Mouse (Mus musculus): ENCODE measurements at regions not wholly inside any gene's neighbourhood (a gene's known extent, or its start where the extent isn't known, plus 50 kb on each side); places are given as distances from the start of the nearest gene placed in this dataset.

- no peak for ATAC-seq (ENCODE audit: low read depth)
These were observed 89.8 kb upstream of the Ntrk2 start for GRCm38 (mm10) chr13:58716584-58716983.

GRCm38 (mm10) chr13:58730500-58731105, 75.8 kb upstream of the Ntrk2 start:
- DNase-seq (no peak), ATAC-seq (ENCODE audit: low read depth) (no peak)
- no peak overlapping the region for H3K4me3 ChIP-seq (replicated peaks)
- no peak overlapping the region for H3K9ac ChIP-seq
- H3K9me3 ChIP-seq (replicated peaks) = no peaks in the 10 kb centered on the region
- H3K36me3 ChIP-seq = no peaks in the 10 kb centered on the region
- H3K27me3 ChIP-seq = no peaks in the 10 kb centered on the region
- H3K4me2 ChIP-seq = no peak overlapping the region
- WGBS (ENCODE audit: insufficient replicate concordance) = 24% methylated on average over 6 of the region's 6 CpGs
- H3K27ac ChIP-seq = no peak overlapping the region
- H3K4me1 ChIP-seq (replicated peaks) = no peaks in the 10 kb centered on the region

More at GRCm38 (mm10) chr13:58716584-58716983, 89.8 kb upstream of the Ntrk2 start:
- Histone ChIP-seq H3K4me2 (no peak overlapping the region), H3K4me3 (replicated peaks) (no peak overlapping the region), H3K9ac (no peak overlapping the region), H3K9me3 (replicated peaks) (0 out of 2 replicates have a peak, but pooled peaks cover under 1% of the 10 kb centered on the region), H3K27ac (no peak overlapping the region), H3K36me3 (no peaks in the 10 kb centered on the region), H3K27me3 (no peaks in the 10 kb centered on the region), H3K4me1 (replicated peaks) (no peaks in the 10 kb centered on the region)
- DNase-seq = no peak
- 45% methylated on average over 1 of the region's 1 CpGs for WGBS (ENCODE audit: insufficient replicate concordance)

- Histone ChIP-seq H3K4me1 (replicated peaks) (no peaks in the 10 kb centered on the region), H3K4me3 (replicated peaks) (no peak overlapping the region), H3K27ac (no peak overlapping the region), H3K27me3 (no peaks in the 10 kb centered on the region), H3K36me3 (no peaks in the 10 kb centered on the region), H3K9me3 (replicated peaks) (no peaks in the 10 kb centered on the region), H3K9ac (no peak overlapping the region), H3K4me2 (no peak overlapping the region)
- ATAC-seq (ENCODE audit: low read depth) (no peak), DNase-seq (no peak)
- 62% methylated on average over 3 of the region's 3 CpGs for WGBS (ENCODE audit: insufficient replicate concordance)
These were observed 73.6 kb upstream of the Ntrk2 start for GRCm38 (mm10) chr13:58732776-58733175.

GRCm38 (mm10) chr13:58733615-58734014, 72.8 kb upstream of the Ntrk2 start:
- H3K27me3 ChIP-seq = no peaks in the 10 kb centered on the region
- DNase-seq = no peak
- no peaks in the 10 kb centered on the region for H3K4me1 ChIP-seq (replicated peaks)
- 60% methylated on average over 6 of the region's 6 CpGs for WGBS (ENCODE audit: insufficient replicate concordance)
- H3K27ac ChIP-seq = no peak overlapping the region
- no peak overlapping the region for H3K4me3 ChIP-seq (replicated peaks)
- no peak for ATAC-seq (ENCODE audit: low read depth)
- H3K9me3 ChIP-seq (replicated peaks) = no peaks in the 10 kb centered on the region
- H3K36me3 ChIP-seq = no peaks in the 10 kb centered on the region
- no peak overlapping the region for H3K9ac ChIP-seq
- H3K4me2 ChIP-seq = no peak overlapping the region

GRCm38 (mm10) chr13:58735577-58735976, 70.8 kb upstream of the Ntrk2 start:
- Histone ChIP-seq H3K9me3 (replicated peaks) (no peaks in the 10 kb centered on the region), H3K4me2 (no peak overlapping the region), H3K9ac (no peak overlapping the region), H3K4me1 (replicated peaks) (no peaks in the 10 kb centered on the region), H3K4me3 (replicated peaks) (no peak overlapping the region), H3K27me3 (no peaks in the 10 kb centered on the region), H3K36me3 (no peaks in the 10 kb centered on the region), H3K27ac (no peak overlapping the region)
- 14% methylated on average over 6 of the region's 6 CpGs for WGBS (ENCODE audit: insufficient replicate concordance)
- DNase-seq (no peak), ATAC-seq (ENCODE audit: low read depth) (no peak)

- Histone ChIP-seq H3K4me1 (replicated peaks) (no peaks in the 10 kb centered on the region), H3K36me3 (no peaks in the 10 kb centered on the region), H3K9me3 (replicated peaks) (no peaks in the 10 kb centered on the region), H3K9ac (no peak overlapping the region), H3K4me3 (replicated peaks) (no peak overlapping the region), H3K4me2 (no peak overlapping the region), H3K27ac (no peak overlapping the region), H3K27me3 (no peaks in the 10 kb centered on the region)
- DNase-seq = no peak
- 57% methylated on average over 7 of the region's 7 CpGs for WGBS (ENCODE audit: insufficient replicate concordance)
- no peak for ATAC-seq (ENCODE audit: low read depth)
These were observed 65.6 kb upstream of the Ntrk2 start for GRCm38 (mm10) chr13:58740731-58741130.

GRCm38 (mm10) chr13:58746056-58746455, 60.3 kb upstream of the Ntrk2 start:
- WGBS (ENCODE audit: insufficient replicate concordance) = 56% methylated on average over 3 of the region's 3 CpGs
- no peak overlapping the region for H3K4me2 ChIP-seq

GRCm38 (mm10) chr13:58747685-58748084, 58.7 kb upstream of the Ntrk2 start:
- Histone ChIP-seq H3K27ac (no peak overlapping the region), H3K9me3 (replicated peaks) (no peaks in the 10 kb centered on the region), H3K27me3 (no peaks in the 10 kb centered on the region), H3K4me2 (no peak overlapping the region), H3K9ac (no peak overlapping the region), H3K4me1 (replicated peaks) (no peaks in the 10 kb centered on the region), H3K36me3 (no peaks in the 10 kb centered on the region), H3K4me3 (replicated peaks) (no peak overlapping the region)
- 68% methylated on average over 6 of the region's 6 CpGs for WGBS (ENCODE audit: insufficient replicate concordance)
- no peak for ATAC-seq (ENCODE audit: low read depth)
- DNase-seq = no peak

More at GRCm38 (mm10) chr13:58746056-58746455, 60.3 kb upstream of the Ntrk2 start:
- no peaks in the 10 kb centered on the region for H3K9me3 ChIP-seq (replicated peaks)
- H3K4me1 ChIP-seq (replicated peaks) = no peaks in the 10 kb centered on the region
- H3K36me3 ChIP-seq = no peaks in the 10 kb centered on the region
- H3K4me3 ChIP-seq (replicated peaks) = no peak overlapping the region
- no peak for ATAC-seq (ENCODE audit: low read depth)
- no peak for DNase-seq
- no peak overlapping the region for H3K9ac ChIP-seq
- H3K27ac ChIP-seq = no peak overlapping the region
- no peaks in the 10 kb centered on the region for H3K27me3 ChIP-seq

GRCm38 (mm10) chr13:58756125-58756524, 50.2 kb upstream of the Ntrk2 start:
- Histone ChIP-seq H3K9ac (no peak overlapping the region), H3K27me3 (no peaks in the 10 kb centered on the region), H3K4me2 (no peak overlapping the region), H3K4me3 (replicated peaks) (no peak overlapping the region), H3K36me3 (no peaks in the 10 kb centered on the region), H3K4me1 (replicated peaks) (no peaks in the 10 kb centered on the region), H3K9me3 (replicated peaks) (no peaks in the 10 kb centered on the region), H3K27ac (no peak overlapping the region)
- DNase-seq = no peak
- 0 out of 2 replicates have a peak, but pooled peaks have one; percentile 45 for ATAC-seq (ENCODE audit: low read depth)
- 50% methylated on average over 6 of the region's 6 CpGs for WGBS (ENCODE audit: insufficient replicate concordance)

Data from liver, embryonic 13.5 days (tissue).